Mouse (Mus musculus) limb, embryonic 11.5 days (tissue): Measurements from ENCODE around the gene Snx13. TPM values are rescaled to one million over a fixed set of nuclear protein-coding genes. Genes with fewer than 3 reads are reported as not detected.

Source experiments
- ATAC-seq: fragments of 200-750 bp; cut with Nextera tagmentation; 2 replicates; pipeline ENCODE4 v1.8.0; 2017; ENCODE audit warnings: low read depth; ENCODE audit not compliant: insufficient number of reproducible peaks, low FRiP score, low TSS enrichment
- DNase-seq: peaks from one replicate; pipeline ENCODE4 v3.0.0-alpha.2; 2015; ENCODE audit warnings: low spot score
- H3K27ac ChIP-seq: fragments of 300-500 bp; sonication (generic); replicated peaks from 2 replicates; pipeline ENCODE4 v1.5.1; 2014; ENCODE audit warnings: low read depth, mild to moderate bottlenecking, low read length
- H3K27me3 ChIP-seq: fragments of 300-500 bp; sonication (generic); 2 replicates; pipeline ENCODE4 v1.6.1; 2014; ENCODE audit warnings: mild to moderate bottlenecking, low read length, mixed read lengths; ENCODE audit not compliant: control insufficient read depth, insufficient read depth
- H3K36me3 ChIP-seq: fragments of 300-500 bp; sonication (generic); 2 replicates; pipeline ENCODE4 v1.6.1; 2014; ENCODE audit warnings: mild to moderate bottlenecking, low read length, moderate library complexity, mixed read lengths; ENCODE audit not compliant: control insufficient read depth, insufficient read depth
- H3K4me1 ChIP-seq: fragments of 300-500 bp; sonication (generic); 2 replicates; pipeline ENCODE4 v1.6.1; 2014; ENCODE audit warnings: low read length, mixed read lengths; ENCODE audit not compliant: control insufficient read depth, insufficient read depth
- H3K4me2 ChIP-seq: fragments of 300-500 bp; sonication (generic); 2 replicates; pipeline ENCODE4 v1.6.1; 2014; ENCODE audit warnings: low read depth, mild to moderate bottlenecking, moderate library complexity; ENCODE audit not compliant: severe bottlenecking
- H3K4me3 ChIP-seq: fragments of 300-500 bp; sonication (generic); 2 replicates; pipeline ENCODE4 v1.5.1; 2014; ENCODE audit warnings: low read depth, low read length
- H3K9ac ChIP-seq: fragments of 300-500 bp; sonication (generic); 2 replicates; pipeline ENCODE4 v1.6.1; 2014; ENCODE audit warnings: mild to moderate bottlenecking, low read length
- H3K9me3 ChIP-seq: fragments of 300-500 bp; sonication (generic); 2 replicates; pipeline ENCODE4 v1.6.1; 2016; ENCODE audit warnings: low read length; ENCODE audit not compliant: control insufficient read depth
- WGBS: fragments of 180-500 bp; shearing (Covaris S2); extraction: QIAGEN DNeasy Blood & Tissue Kit; methylation state at CpG from one replicate; pipeline ENCODE4 v1.1.7; 2014; 5-methylcytosine and 5-hydroxymethylcytosine counted together
- polyA plus RNA-seq: library from polyadenylated mRNA; unstranded; fragments of >200 nt; fragmentation: Nextera tagmentation; extraction: Ambion mirVana; gene quantifications from 2 replicates; pipeline ENCODE4 v1.2.1, GENCODE M21; 2014

Gene Snx13
- polyA plus RNA-seq, 1 experiment from 2014 or later: 23.8 TPM

DNA sequence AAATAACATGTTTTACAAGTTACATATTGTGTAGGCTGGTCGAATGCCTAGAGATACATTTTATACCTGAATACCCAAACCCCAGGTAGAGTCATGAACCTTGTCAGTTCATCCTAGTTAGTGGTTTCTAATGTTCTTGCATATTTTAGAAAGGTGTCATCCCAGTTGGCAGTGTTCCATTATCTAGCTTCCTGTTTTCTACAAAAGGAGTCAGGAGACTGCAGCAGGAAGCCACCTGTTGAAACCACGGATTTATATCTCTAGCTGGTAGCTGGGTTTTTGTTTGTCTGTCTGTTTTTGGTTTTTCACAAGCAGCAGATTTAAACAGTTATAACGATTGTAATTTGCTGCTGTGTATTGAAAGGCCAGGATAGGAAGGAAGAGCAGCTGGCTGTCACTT is 76.6 kb downstream of the Snx13 start:
- Histone ChIP-seq H3K36me3 (no peaks in the 10 kb centered on the region), H3K4me2 (no peak overlapping the region), H3K9ac (no peak overlapping the region), H3K4me1 (no peaks in the 10 kb centered on the region), H3K4me3 (no peak overlapping the region), H3K27ac (no peak overlapping the region), H3K9me3 (no peaks in the 10 kb centered on the region), H3K27me3 (no peaks in the 10 kb centered on the region)
- DNase-seq (no peak), ATAC-seq (no peak)
- WGBS: 79% methylated on average over 3 of the region's 3 CpGs

DNA sequence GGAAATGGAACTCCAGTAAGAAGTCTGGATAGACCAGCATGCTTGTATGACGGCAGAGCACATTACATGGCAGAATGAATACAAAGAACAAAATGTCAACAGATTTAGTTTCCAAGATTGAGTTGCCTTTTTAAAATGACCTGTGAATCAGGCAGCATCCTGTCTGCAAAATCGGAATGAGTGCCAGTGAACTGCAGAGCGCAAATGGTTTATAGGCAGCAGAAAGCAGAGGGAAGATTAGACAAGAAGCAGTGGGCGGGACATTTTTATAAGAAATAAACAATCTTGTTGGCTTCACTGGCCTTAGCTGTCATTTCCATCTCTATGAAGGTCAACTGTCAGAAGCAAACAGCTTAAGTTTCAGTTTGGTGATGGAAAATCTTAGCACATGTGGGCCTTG is 106.2 kb downstream of the Snx13 start:
- H3K4me2 ChIP-seq: no peak overlapping the region
- WGBS: 87% methylated on average over 4 of the region's 4 CpGs

DNA sequence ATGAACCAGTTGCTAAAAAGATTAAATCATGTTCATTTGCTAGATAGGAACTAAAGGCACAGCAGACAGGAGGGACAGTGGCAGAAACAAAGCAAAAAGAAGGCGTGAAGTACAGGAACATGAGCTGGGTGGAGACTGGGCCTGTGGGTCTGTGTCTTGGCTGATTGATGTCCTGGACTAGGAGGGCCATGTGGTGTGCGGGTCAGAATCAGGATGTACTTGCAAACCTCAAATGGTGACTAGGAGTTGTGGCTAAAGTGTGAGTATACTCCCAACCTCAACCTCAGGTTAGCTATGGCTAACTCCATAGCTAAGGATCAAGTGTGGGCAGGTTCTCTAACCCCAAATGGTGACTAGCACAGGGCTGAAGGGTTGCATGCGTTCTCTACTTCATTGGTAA is 107.2 kb downstream of the Snx13 start:
- Histone ChIP-seq H3K36me3 (no peaks in the 10 kb centered on the region), H3K9ac (no peak overlapping the region), H3K4me2 (no peak overlapping the region), H3K9me3 (no peaks in the 10 kb centered on the region), H3K27ac (no peak overlapping the region), H3K27me3 (no peaks in the 10 kb centered on the region), H3K4me3 (no peak overlapping the region), H3K4me1 (no peaks in the 10 kb centered on the region)
- DNase-seq (no peak), ATAC-seq (no peak)
- 67% methylated on average over 3 of the region's 3 CpGs for WGBS

More for the DNA sequence above, 106.2 kb downstream of the Snx13 start:
- H3K27ac ChIP-seq: no peak overlapping the region
- H3K36me3 ChIP-seq: no peaks in the 10 kb centered on the region
- H3K4me3 ChIP-seq: no peak overlapping the region
- no peak for ATAC-seq
- no peaks in the 10 kb centered on the region for H3K9me3 ChIP-seq
- no peaks in the 10 kb centered on the region for H3K4me1 ChIP-seq
- H3K27me3 ChIP-seq: no peaks in the 10 kb centered on the region
- no peak overlapping the region for H3K9ac ChIP-seq
- no peak for DNase-seq

DNA sequence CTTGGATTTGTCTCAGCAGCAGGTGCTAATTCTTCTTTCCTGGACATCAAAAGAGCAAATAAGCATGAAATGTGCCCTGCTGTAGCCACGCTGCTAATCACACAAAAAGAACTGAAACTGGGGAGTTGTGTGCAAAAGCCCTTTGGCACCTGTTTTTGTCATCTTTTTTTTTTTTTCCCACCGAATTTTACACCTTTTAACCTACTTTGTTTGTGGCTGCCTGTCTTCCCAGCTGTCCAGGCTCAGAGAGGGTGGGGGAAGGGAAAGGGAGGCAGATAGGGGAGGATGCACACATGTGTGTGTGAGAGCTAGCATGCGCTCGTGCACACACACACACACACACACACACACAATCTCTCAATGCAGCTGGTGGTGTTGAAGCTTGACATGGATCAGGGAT is 110.3 kb downstream of the Snx13 start:
- no peaks in the 10 kb centered on the region for H3K36me3 ChIP-seq
- no peak overlapping the region for H3K9ac ChIP-seq
- H3K9me3 ChIP-seq: no peaks in the 10 kb centered on the region
- no peak overlapping the region for H3K27ac ChIP-seq
- ATAC-seq (no peak), DNase-seq (no peak)
- H3K4me1 ChIP-seq: no peaks in the 10 kb centered on the region
- no peak overlapping the region for H3K4me3 ChIP-seq
- 68% methylated on average over 4 of the region's 4 CpGs for WGBS
- no peak overlapping the region for H3K4me2 ChIP-seq
- H3K27me3 ChIP-seq: no peaks in the 10 kb centered on the region

DNA sequence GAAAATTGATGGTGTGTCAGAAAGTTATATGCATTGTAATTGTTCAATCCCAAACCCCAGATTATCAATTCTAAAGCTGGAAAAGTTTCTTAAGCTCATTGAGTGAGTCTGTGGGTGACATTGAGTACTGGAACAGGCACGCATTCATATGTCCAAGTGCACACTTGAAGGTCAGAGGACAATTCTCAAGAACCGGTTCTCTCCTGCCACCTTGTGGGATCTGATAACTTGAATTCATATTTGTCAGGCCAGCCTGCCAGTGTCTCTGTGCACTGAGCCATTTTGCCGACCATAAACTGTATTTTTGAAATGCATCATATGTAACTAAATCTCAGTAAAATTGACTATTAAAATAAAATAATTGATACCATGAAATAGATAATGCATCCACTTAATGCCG is 114.7 kb downstream of the Snx13 start:
- Histone ChIP-seq H3K4me1 (no peaks in the 10 kb centered on the region), H3K27ac (no peak overlapping the region), H3K9me3 (no peaks in the 10 kb centered on the region), H3K36me3 (no peaks in the 10 kb centered on the region), H3K4me3 (no peak overlapping the region), H3K9ac (no peak overlapping the region), H3K27me3 (no peaks in the 10 kb centered on the region), H3K4me2 (no peak overlapping the region)
- DNase-seq (no peak), ATAC-seq (no peak)
- 83% methylated on average over 4 of the region's 4 CpGs for WGBS

DNA sequence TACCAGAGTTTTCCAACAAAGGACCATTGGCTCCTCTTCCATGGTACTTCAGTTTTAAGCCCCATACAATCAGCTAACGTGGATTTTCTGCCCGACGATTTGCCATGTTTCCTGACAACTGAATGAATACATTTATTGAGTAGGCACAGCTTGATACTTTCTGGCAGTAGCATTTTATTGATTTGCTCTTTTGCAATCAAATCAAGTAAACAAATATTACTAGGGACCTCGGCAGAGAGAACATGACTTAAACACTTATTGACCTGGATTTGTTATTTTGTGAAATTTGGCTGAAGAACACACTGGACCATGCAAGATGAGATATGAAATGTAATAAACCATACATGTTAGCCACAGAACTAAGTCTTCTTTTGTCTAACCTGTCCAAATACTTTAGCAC is 123.3 kb downstream of the Snx13 start:
- no peak overlapping the region for H3K4me3 ChIP-seq
- no peak overlapping the region for H3K4me2 ChIP-seq
- no peak overlapping the region for H3K27ac ChIP-seq
- H3K9me3 ChIP-seq: no peaks in the 10 kb centered on the region
- H3K4me1 ChIP-seq: peaks cover 4% of the 10 kb centered on the region; the same call in 1 of the 2 replicates
- no peak for DNase-seq
- no peak overlapping the region for H3K9ac ChIP-seq
- WGBS: 91% methylated on average over 4 of the region's 4 CpGs
- H3K27me3 ChIP-seq: no peaks in the 10 kb centered on the region
- ATAC-seq: no peak
- no peaks in the 10 kb centered on the region for H3K36me3 ChIP-seq

DNA sequence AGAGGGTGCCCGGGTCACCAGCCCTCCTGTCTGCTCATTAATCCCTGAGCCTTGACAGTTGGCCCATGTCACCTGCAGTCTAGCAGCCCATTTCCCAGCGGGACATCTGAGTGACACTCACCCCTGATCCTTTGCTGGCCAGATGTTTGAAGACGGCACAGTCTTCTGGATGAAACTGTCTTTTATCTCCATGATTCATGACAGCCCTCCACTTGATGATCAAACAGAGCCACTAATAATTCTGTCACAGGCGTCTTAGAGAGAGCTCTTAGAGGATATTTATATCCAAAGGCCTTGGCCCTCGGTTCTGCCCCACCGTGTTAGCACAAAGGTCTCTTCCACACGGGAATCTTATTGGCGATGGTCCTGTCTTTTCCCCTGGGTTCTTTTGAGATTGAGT is 129.0 kb downstream of the Snx13 start:
- 4% methylated on average over 8 of the region's 8 CpGs for whole genome bisulfite sequencing
- no peak for ATAC-seq

DNA sequence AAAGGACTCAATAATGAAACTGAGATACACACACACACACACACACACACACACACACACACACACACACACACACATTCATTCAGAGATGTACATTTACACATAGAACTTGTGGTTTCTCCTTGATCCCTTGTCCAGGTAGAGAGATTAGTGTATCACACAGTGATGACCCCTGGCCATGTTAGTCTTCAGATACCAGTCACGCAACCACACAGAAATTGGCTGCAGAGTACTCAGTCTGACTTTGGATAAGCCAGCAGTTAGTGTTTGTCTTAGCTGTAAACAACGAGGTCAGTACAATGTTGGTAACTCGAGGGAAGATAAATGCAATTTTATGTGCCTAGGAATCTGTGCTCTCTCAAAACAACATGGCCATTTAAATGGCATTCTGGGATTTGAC is 129.6 kb downstream of the Snx13 start:
- no peak overlapping the region for H3K4me3 ChIP-seq
- DNase-seq: no peak
- H3K9me3 ChIP-seq: no peaks in the 10 kb centered on the region
- no peak for ATAC-seq
- 63% methylated on average over 3 of the region's 3 CpGs for WGBS
- H3K27ac ChIP-seq: no peak overlapping the region
- H3K27me3 ChIP-seq: no peaks in the 10 kb centered on the region
- no peak overlapping the region for H3K9ac ChIP-seq
- H3K36me3 ChIP-seq: no peaks in the 10 kb centered on the region
- peaks cover 4% of the 10 kb centered on the region; the same call in 1 of the 2 replicates for H3K4me1 ChIP-seq
- no peak overlapping the region for H3K4me2 ChIP-seq

More for the DNA sequence above, 129.0 kb downstream of the Snx13 start:
- Histone ChIP-seq H3K4me2 (no peak overlapping the region), H3K36me3 (no peaks in the 10 kb centered on the region), H3K9ac (no peak overlapping the region), H3K27me3 (no peaks in the 10 kb centered on the region), H3K4me1 (peaks cover 7% of the 10 kb centered on the region; the same call in 1 of the 2 replicates), H3K27ac (no peak overlapping the region), H3K4me3 (no peak overlapping the region), H3K9me3 (no peaks in the 10 kb centered on the region)
- no peak for DNase-seq

DNA sequence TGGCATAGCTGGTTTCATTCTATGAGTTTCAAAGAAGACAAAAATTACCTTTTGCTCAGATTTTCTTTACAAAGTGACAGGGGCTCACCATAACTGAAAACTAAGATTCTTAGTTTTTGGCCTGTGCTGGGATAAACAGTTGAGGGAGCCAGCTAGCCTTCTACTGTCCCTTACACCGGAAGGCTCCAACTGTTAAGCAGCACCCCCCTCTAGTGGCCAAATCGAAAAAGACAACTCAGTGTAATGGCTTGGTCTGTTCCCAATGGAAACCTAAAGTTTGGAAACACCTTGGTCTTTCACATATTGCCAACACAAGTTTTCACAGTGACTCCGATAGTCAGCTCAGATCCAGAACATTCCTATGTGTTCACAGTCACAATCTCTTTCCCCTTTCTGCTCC is 135.7 kb downstream of the Snx13 start:
- Histone ChIP-seq H3K4me1 (0 out of 2 replicates have a peak, but pooled peaks cover 2% of the 10 kb centered on the region), H3K36me3 (no peaks in the 10 kb centered on the region), H3K4me3 (no peak overlapping the region), H3K9me3 (no peaks in the 10 kb centered on the region), H3K27me3 (no peaks in the 10 kb centered on the region), H3K4me2 (no peak overlapping the region), H3K27ac (no peak overlapping the region), H3K9ac (no peak overlapping the region)
- peak; percentile 95 for DNase-seq
- WGBS: 8% methylated on average over 3 of the region's 3 CpGs
- ATAC-seq: no peak
